Mouse (Mus musculus): Measurements from ENCODE around the gene Ccdc51.
A peak's percentile ranks its signal among the peaks of the same experiment; 100 is the strongest.

Gene Ccdc51

DNA sequence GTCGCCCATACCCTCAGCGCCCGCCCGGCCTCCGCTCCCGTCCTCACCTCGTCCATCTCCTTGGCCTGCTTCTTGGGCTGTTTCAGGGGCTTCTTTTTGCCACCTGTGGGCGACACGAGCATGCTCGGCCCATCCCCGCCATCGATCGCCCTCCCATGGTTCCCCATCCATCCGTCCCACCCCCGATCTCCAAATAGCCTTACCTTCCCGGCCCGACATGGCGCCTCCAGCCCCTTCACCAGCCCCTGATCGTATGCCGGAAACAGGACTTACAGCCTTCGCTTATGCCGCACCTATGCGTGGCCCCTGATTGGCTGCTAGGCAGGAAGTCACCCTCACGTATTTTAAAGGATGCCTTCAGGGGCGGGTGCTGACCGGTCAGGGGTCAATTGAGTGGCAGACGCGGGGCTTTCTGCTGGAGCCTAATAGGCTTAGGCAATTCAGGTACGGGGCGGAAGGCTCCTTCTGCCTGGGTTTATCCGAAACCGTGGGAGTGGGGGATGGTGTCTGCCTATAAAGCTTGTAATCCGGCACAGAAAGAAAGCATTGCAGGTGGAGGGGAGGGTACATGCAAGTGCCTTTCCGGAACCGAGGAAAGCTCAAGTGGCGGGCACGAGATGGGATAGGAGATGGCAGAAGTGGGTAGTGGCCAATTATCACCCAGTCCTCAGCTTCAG is at the start of gene Ccdc51, which contains the start of gene Tma7:
Ccdc51 (plus strand) TSS at position 370 of the 677 bp plus-strand sequence.
Tma7 (minus strand) TSS at position 464 of the 677 bp plus-strand sequence.
- peak; percentile 86 for DNase-seq

DNA sequence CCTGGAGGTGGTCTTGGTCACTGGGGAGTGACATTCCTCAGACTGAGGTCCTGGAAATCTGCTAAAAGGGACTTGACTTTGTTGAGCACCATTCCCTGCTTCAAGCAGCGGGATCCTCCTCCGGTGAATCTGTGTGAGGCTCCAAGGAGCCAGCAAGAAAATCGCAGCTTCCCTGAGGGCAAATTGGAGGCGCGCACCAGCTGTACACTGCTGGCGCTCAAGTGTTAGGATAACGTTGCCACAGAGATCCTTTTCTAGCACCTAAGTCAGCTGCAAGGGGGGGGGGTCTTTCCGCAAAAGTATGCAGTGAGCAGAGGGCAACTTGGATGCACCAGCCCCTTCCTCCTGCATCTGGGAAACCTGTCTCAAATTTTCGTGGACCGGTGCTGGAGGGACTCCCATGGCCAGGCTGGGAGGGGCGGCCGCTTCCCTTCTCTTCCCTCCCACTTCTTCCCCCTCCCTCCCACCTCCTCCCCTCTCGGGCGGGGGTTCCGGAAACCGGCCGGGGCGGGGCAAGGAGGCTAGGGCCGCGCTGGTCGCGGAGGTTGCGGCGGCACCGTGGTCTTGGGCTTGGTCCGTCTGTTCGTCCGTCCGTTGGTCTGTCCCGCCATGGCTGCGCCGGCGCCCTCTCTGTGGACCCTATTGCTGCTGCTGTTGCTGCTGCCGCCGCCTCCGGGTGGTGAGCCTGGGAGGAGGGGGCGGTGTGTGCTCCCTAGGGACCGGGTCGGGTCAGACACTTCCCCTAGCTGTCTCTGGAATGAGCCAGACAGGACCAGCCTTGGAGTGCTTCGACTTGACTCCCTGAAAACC is 44.0 kb upstream of the Ccdc51 start, which contains the start of gene Shisa5:
Shisa5 (plus strand) TSS at position 480 of the 810 bp plus-strand sequence.
- no peak for DNase-seq

DNA sequence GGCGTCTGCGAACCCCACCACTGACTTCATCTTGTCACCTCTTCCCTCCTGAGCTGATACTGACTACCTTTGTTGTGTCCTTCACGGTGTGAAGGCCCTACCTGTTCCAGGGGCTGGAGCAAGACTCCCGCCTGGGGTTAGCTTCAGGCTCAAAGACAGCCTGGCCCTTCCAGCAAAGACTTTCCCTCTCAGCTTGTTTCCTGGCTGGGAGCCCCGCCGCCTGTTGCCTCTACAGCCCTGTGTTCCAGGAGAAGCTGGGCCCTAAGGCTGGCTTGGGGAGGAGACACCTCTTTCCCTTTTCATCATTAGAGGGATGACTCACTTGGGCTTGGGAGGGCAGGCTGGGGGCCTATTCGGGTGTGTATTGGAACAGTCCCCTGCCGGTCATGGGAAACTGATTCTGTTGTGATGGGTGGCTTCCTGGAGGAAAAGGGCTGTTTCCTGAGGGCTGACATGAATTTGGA is 43.4 kb upstream of the Ccdc51 start:
- DNase-seq: no peak

DNA sequence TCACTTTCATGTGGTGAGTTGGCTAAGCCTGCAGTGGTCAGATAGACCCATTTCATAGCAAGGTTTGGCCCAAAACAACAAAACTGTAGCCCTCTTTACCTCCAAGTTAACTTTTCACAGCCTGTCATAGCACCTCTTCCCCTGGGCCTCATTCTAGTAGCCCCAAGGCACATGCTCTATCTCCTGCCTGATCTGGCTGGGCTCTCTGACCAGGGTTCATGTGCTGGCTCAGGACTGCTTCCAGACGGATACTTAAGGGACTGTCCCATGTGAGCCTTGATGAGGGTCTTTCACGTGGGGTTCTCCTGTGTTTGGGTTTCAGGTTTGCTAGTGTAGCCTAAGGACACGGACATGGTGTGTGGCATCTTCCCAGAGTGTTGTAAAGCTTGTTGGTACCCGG is 42.6 kb upstream of the Ccdc51 start:
- DNase-seq: no peak

DNA sequence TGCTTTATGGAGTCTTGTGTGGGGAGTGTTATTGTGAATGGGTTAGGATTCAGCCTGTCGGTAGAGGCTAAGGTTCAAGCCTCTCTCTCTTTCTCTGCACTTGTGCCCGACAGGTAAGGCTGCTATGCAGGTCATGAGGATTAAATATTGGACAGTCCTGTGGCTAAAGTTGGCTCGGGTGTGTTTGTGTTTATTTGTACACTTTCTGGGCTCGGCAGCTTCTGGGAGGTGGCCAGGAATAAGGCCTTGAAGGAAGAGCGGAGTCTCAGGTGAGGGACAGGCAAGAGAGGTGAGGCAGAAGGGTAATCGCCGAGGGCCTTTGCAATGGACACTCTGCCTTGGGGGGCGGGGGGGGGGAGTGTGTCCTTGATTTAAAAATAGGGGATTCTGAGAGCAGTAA is 42.1 kb upstream of the Ccdc51 start:
- DNase-seq: no peak

DNA sequence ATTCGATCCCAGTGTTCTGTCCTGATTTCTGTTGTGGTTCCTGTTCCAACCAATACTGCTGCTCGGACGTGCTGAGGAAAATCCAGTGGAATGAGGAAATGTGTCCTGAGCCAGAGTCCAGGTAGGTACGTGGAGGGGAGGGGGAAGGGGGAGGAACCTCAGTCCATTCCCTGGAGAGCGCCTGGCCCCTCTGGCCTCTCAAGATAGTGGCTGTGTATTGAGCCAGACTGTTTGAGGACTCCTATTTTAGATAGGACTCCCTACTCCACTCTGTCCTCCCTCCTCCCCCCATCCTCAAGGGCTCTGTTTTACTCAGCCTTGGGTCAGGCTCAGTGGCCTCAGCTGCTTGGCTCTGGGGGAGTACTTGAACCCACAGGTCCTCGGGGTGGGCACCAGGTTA is 41.4 kb upstream of the Ccdc51 start:
- no peak for DNase-seq

DNA sequence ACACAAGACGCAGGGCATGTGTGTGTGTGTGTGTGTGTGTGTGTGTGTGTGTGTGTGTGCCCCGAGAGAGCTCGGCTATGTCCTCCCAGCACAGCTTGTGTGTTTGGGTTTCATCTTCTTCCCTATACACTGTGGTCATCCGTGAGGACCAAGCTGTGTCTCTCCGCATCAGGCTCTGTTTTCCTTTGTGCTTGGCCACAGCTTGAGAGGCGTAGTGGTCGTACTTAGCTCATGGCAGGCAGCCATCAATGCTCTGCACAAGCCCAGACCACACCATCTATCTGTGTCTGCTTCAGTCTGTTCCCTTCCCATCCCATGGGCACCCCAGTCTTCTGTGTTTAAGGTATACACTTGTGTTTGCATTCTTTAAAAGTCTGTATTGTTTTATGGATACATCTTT is 40.9 kb upstream of the Ccdc51 start:
- DNase-seq: no peak

DNA sequence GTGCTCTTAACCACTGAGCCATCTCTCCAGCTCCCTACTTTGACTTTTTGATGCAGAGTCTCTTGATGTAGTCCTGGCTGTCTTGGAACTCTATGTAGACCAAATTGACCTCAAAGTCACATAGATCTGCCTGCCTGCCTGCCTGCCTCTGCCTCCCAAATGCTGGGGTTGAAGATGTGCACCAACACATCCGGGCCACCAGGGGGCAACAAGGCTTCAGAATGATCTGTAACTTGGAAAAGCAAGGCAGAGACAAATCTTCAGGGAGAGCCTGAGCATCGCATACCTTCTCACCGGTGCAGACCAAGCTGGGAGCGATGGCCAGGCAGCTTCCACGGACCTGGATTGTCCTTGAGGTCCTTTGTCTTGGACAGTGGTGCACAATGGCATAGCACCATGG is 36.0 kb upstream of the Ccdc51 start:
- no peak for DNase-seq

DNA sequence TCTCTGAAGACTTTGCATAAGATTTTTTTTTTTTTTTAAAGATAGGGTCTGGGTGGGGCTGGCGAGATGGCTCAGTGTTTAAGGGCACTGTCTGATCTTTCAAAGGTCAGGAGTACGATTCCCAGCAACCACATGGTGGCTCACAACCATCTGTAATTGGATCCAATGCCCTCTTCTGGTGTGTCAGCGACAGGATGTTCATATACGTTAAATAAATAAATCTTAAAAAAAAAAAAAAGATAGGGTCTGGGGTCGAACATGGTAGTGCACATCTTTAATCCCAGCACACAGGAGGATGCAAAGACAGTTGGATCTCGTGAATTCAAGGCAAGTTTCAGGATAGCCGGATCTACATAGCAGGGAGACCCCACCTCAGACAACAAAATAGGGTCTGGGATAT is 33.0 kb upstream of the Ccdc51 start:
- DNase-seq: no peak

DNA sequence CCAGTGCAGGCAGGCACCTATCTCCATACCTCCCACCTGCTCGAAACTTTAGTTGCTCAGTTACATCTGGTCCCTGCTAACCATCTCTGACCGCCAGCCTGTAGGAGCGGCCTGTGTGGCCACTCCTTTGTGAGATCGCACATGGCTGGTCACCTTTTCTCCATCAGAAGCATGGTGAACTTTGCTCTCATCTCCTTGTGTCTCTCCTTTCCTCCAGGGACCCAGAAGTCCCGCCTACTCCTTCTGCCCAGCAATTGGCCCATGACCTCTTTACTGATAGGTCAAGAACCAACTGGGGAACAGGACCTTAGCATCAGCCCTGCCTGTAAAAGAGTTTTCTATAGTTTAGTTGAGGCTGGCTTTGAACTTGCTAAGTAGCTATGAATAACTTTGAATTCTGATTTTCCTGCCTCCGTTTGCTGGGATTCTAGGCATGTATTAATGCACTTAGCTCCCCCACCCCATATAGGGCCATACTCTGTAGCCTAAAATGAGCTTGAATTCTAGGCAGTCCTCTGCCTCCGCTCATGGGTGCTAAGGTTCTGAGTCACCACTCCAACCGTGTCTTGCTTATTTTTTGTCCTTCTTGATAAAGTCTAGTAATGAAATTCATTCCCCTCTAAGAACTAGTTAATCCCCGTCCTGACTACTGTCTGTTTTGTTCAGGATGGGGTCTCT is 32.2 kb upstream of the Ccdc51 start:
- no peak for DNase-seq

DNA sequence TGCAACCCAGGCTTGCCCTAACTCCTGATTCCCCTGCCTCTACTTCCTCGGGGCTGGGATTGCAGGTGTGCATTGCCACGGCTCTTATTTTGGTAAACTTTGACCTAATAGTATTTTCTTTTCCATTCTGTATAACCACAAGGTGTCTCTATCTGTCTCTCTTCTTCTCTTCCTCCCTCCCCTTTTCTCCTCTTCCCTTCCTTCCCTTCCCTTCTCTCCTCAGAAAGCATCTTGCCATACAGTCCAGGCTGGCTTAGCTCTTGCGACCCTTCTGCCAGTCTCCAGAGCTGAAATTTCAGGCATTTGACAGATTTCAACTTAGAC is 31.7 kb upstream of the Ccdc51 start:
- DNase-seq: no peak

DNA sequence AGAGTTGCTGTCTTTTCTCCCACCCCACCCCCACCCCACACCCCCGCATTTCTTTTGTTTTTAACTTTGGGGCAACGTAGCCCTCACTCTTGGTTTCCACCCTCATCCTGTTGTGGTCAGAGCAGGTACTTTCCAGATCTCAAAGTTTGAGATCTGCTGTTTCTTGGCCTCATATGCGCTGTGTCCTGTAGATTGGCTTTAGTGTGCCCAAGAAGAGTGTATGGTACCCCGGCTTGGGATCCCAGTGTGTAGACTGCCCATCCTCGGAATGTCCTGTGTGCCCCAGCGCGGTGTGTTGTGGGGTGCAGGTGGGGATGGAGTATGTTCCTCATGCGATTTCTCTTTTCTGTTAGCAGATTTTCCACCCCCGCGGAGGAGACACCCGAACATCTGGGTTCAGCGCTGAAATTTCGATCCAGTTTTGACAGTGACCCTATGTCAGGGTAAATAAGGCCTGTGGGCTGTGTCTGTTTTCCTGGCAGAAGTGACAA is 31.2 kb upstream of the Ccdc51 start:
- DNase-seq: no peak

DNA sequence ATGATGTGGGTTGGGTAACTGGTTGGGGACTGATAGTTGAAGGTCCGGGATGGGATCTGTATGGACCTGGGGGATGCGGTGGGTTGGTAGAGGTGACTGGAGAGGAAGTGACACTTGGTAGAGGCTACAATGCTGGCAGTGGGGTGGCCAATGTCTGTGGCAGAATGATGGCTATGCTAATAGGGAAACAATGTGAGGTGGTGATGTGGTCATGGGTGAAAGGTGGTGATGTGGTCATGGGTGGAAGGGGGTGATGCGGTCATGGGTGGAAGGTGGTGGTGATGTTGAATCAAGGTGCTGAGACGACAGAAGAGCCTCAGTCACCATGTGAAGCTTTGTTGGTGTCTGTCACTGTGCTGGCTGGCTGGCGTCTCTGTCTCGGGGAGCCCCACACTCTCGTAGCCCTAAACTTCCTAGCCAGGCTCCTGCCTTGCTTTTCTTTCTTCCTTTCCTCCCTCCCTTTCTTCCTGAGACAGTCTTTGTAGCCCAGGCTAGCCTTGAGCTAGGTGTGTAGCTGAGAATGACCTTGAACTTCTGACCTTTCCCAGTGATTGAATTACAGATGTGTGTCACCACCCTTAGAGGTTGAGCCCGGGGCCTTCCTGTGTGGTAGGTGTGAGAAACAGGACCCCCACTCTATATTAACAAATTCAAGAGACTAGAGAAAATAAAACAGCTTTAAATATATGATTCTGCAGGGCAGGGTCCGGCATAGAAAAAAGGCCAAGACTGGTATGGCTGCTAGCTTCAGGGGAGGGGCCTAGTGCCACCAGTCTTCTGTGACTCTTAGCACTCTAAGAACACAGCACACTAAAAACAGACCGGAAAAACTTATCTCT is 30.4 kb upstream of the Ccdc51 start:
- DNase-seq: no peak

DNA sequence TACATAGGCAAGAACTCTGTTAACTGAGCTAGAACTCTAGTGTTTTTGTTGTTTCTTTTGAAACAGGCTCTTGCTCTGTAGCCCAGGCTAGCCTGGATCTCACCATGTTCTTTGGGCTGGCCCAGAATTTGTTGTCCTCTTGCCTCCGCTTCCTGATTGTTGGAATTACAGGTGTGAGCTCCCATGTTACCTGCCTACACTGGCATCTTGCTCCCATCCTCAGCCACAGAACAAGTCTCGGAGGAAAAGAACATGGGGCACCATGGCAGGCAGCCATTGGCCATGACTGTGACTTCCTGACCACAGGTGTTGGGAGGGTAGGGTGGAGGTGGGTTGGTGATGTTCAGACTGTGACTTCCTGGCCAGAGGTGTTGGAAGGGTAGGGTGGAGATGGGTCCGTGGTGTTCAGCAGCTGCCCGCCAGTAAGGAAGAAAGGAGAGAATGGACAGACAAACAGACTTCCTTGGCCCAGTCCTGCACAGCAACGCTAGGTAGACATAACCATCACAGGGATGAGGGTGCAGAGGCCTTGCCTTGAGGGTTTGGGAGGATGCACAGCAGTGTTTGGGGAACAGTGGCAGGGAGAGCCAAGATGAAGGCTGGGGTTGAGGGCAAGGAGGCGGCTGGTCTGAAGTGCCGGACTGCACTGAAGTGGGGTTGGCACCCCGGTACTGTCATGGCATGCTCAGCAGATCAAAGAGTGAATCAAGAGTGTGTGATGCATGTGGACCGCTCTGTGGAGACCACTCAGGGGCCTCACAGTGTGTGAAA is 29.6 kb upstream of the Ccdc51 start:
- no peak for DNase-seq

DNA sequence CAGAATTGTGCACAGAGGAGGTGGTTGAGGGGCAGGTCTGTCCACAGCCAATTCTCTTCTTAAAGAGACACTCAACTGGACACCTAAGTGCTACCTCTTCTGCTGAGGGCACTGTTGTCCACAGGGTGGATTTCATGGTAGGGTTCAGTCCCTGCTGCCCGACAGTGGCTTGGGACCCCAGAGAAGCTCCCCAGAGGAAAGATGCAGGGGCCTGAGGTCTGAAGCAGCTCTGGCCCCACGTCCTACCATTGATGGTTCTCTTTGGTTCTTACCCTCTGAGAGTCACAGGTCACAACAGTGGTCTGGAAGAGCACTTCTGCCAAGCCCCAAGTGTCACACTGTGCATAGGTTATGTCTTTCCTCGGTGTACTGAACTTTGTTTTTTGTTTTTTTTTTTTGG is 28.9 kb upstream of the Ccdc51 start:
- no peak for DNase-seq

DNA sequence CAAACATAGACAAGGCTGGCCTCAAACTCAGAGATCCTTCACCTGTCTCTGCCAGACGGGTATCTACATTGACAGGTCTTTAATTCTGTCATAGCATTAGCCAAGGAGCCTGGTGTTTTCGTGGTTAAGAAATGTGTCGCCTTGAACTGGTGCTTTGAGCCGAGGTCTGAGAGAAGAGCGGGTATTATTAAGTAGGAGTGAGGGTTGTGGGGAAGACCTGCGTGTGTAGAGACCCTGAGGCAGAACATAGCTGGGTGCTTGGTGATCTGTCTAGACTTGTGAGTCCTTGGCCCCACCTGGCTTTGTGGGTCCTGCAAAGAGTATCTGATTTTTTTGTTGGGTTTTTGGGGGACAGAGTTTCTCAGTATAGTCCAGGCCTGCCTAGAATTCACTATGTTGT is 28.4 kb upstream of the Ccdc51 start:
- DNase-seq: no peak

DNA sequence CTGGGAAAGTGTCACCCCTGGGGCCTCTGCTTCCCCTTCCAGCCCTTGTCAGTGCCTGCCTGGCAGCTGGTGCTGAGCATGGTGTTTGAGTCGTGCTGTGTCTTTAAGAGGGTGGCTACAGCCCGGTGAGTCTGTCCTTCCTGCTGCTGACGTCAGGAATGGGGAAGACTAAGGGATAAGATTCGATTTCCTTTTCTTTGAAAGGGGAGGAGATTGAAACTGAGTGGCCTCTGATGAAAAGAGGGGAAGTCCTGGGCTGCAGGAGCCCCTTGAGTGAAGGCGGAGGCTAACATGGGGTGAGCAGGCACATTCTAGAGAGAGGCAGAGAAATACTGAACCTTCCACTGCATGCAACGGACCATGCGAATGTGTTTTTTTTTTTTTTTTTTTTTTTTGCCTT is 27.6 kb upstream of the Ccdc51 start:
- DNase-seq: peak; percentile 63

DNA sequence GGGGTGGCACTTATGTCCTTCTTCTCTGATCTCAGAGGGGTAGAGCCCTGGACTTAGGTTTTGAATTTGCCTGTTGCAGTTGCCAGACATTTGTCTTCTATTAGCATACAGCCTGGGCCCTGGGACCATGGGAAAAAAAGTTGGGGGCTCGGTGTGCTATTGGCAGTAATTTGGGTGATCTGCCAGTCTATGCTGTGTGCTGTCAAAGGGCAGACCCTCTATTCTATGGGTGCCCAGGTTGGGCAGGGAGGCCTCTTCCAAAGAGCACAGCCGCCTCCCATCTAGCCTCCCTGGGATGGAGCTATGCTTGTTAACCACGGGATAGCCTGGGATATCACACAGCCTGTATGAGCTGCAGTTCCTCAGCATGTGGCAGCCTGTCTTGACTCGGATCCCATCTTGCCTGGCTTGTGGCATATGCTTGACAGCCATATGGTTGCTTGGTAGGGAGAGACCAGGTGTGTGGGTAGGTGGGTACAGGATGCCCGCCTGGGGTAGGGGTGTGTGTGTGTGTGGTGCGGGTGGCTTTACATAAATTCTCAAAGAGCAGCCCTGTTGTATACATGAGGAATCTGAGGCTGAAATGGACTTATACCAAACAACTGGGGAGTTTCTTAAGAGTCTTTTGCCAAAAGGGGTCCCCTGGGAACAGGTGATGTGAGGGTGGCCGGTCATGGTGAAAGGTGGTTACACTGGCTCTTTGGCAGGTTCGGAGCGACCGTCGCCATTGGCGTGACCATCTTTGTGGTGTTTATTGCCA is 26.8 kb upstream of the Ccdc51 start:
- no peak for DNase-seq

DNA sequence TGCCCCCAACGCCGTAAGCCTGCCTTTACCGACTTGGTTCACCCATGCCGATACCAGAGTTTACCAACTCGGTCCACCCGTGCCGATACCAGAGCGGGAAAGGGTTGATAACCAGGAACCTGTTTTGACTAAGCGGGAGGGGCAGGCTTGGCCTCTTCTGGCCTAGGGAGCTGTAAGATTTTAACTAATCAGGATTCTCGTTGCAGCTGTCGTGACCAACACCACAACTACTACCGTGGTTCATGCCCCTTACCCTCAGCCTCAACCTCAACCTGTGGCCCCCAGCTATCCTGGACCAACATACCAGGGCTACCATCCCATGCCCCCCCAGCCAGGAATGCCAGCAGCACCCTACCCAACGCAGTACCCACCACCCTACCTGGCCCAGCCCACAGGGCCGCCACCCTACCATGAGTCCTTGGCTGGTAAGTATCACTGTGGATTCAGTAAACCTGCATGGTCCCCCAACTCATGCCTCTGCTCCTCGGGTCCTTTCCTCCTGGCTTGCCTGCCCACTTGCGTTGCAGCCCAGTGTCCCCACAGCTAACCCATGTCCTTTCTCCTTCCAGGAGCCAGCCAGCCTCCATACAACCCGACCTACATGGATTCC is 26.1 kb upstream of the Ccdc51 start:
- DNase-seq: no peak

DNA sequence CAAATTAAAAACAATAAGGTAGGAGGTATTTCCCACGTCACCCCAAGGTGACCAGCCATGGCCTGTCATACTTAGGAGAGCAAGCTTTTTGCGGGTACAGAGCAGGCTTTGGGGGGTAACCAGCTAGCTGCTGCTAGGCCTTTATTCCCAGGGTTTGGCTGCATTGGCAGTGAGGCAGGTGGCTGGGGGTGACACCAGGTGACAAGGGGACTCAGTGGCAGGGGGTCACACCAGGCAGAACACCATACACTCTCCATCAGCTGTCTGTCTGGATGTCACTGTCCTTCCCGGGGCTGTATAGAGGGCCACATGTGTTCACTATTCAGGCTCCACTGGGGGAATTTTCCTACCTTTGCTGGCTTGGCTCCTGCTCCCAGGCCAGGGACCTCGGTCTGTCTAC is 25.4 kb upstream of the Ccdc51 start:
- DNase-seq: no peak

DNA sequence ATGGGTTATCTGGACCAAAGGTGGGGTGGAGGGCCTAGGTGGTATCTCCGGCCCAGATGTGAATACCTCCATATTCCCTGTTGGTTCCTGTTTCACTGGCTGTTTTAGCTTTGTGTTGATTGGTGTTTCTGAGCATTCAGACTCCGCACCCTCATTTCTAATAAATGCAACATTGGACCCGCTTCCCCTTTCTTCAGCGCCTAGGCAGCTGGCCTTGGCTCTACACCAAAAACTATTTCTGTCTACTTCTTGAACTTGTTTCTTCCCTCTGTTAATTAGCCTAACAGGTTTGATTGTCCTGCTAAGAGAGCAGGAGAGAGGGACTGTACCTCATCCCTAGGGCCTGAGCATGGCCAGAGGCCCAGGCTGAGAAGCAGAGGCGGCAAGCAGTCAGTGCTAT is 24.8 kb upstream of the Ccdc51 start:
- DNase-seq: no peak
